Mouse (Mus musculus): Measurements from ENCODE around the gene Zbtb4. TPM values are rescaled to one million over a fixed set of nuclear protein-coding genes. Genes with fewer than 3 reads are reported as not detected.

The Zbtb4 gene
- polyA plus RNA-seq (2014; fragmentation: Nextera tagmentation; extraction: Ambion mirVana) = 0.99 and 1.3 TPM in 2 replicates

DNA sequence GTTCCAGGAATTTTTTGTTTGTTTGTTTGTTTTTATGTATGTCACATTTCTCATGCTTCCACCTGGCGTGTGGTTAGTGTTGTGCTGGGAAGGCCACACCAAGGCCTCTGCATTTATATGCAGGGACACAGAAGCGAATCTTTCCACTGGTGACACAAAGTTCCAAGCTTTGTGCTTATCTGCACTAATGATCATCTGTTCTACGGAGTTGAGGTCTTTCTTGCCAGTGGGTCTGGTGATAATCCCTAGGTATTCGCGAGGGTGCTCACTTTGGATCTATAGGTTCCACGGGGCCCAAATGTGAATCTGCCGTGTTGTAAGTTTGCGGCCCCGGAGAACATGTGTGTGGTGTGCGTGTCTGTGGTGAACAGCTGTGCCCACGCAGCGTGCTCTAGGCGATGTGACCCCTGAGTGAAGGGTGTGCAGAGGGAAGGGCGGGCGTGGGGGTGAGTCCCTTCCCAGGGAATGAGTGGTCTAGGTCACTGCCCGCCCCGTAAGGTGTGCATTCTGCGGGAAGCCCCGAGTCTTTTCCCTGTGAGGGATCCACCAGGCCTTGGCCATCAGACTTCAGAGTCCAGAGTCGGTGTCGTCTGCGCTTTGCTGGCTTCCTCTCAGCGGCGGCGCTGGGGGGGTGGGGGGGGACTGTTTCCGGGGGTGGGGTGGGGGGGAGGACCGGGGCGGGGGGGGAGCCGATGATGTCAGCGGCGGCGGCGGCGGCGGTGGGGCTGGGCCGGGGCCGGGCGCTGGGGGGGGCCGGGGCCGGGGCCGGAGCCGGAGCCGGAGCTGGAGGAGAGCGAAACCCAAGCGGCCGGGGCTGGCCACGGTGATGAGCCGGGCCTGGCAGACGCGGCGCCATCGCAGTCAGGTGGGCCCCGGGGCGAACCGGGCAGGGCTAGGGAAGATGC, at the start of gene Zbtb4:
Zbtb4 (plus strand) TSS at position 692 of the 905 bp plus-strand sequence.
- Histone ChIP-seq H3K9ac (ENCODE audit: low read length) (peak within 1 kb of the TSS; percentile 89), H3K36me3 (ENCODE audit: control insufficient read depth, insufficient read depth, low read length) (no peaks in the 10 kb centered on the region), H3K27ac (ENCODE audit: low read depth, low read length) (peak within 1 kb of the TSS; percentile 56), H3K4me1 (ENCODE audit: control insufficient read depth, insufficient read depth, low read length) (peaks cover 2% of the 10 kb centered on the region), H3K9me3 (ENCODE audit: control insufficient read depth, low read length) (no peaks in the 10 kb centered on the region), H3K4me3 (ENCODE audit: low read depth, low read length) (peak within 1 kb of the TSS; percentile 80), H3K27me3 (ENCODE audit: control insufficient read depth, insufficient read depth, low read length) (no peaks in the 10 kb centered on the region), H3K4me2 (ENCODE audit: low read depth) (peak within 1 kb of the TSS; percentile 89)
- WGBS = 27% methylated on average over 35 of the region's 55 CpGs
- ATAC-seq (ENCODE audit: insufficient read depth, low FRiP score, low TSS enrichment) (peak; percentile 48), DNase-seq (ENCODE audit: low spot score) (peak; percentile 29)

DNA sequence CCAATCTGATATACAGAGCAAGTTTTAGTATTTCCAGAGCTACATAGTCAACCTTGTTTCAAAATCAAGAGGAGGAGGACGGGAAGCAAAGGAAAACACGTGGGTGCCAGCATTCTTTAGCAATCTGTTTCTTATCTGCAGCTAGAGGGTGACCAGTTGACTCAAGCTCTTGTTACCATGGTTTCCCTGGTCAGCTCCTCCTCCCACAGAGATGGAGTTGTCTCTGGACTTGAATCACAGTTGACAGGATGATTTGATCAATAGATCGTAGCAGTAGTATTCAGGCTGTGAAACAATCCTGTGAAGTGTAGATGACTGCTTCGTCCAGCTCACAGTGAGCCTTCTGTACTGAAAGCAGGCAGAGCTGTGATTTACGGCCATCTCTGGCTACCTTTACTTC, 49.8 kb upstream of the Zbtb4 start:
- ATAC-seq (ENCODE audit: insufficient read depth, low FRiP score, low TSS enrichment) (no peak), DNase-seq (ENCODE audit: low spot score) (no peak)
- H3K36me3 ChIP-seq (ENCODE audit: control insufficient read depth, insufficient read depth, low read length) = no peaks in the 10 kb centered on the region; the same call in 1 of the 2 replicates
- H3K4me3 ChIP-seq (ENCODE audit: low read depth, low read length) = no peak overlapping the region
- 28% methylated on average over 5 of the region's 5 CpGs for whole genome bisulfite sequencing
- H3K4me2 ChIP-seq (ENCODE audit: low read depth) = no peak overlapping the region
- no peak overlapping the region for H3K27ac ChIP-seq (ENCODE audit: low read depth, low read length)
- no peaks in the 10 kb centered on the region for H3K9me3 ChIP-seq (ENCODE audit: control insufficient read depth, low read length)
- H3K27me3 ChIP-seq (ENCODE audit: control insufficient read depth, insufficient read depth, low read length) = no peaks in the 10 kb centered on the region
- no peaks in the 10 kb centered on the region for H3K4me1 ChIP-seq (ENCODE audit: control insufficient read depth, insufficient read depth, low read length)
- no peak overlapping the region for H3K9ac ChIP-seq (ENCODE audit: low read length)

DNA sequence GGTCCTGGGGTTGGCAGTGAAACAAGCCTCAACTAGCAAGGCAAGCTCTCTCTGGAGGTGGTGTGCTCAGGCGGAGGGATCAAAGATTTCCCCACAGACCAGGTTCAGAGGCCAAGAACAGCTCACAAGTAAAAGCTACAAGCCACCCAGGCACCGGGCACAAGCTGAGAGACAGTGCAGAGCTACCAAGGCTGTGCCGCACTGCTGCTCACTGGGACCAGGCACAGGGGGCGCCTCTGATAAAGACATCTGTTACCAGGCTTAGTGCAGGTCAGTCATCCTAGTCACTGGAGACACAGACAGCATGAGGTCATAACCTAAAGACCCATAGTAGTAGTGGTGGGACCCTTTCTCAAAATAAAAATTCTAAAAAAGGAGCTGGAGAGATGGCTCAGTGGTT, 48.8 kb upstream of the Zbtb4 start:
- Histone ChIP-seq H3K4me1 (ENCODE audit: control insufficient read depth, insufficient read depth, low read length) (no peaks in the 10 kb centered on the region), H3K27ac (ENCODE audit: low read depth, low read length) (no peak overlapping the region), H3K36me3 (ENCODE audit: control insufficient read depth, insufficient read depth, low read length) (no peaks in the 10 kb centered on the region; the same call in 1 of the 2 replicates), H3K27me3 (ENCODE audit: control insufficient read depth, insufficient read depth, low read length) (no peaks in the 10 kb centered on the region), H3K9ac (ENCODE audit: low read length) (no peak overlapping the region), H3K9me3 (ENCODE audit: control insufficient read depth, low read length) (no peaks in the 10 kb centered on the region), H3K4me2 (ENCODE audit: low read depth) (no peak overlapping the region), H3K4me3 (ENCODE audit: low read depth, low read length) (no peak overlapping the region)
- no peak for DNase-seq (ENCODE audit: low spot score)
- 71% methylated on average over 4 of the region's 4 CpGs for WGBS
- ATAC-seq (ENCODE audit: insufficient read depth, low FRiP score, low TSS enrichment) = no peak

DNA sequence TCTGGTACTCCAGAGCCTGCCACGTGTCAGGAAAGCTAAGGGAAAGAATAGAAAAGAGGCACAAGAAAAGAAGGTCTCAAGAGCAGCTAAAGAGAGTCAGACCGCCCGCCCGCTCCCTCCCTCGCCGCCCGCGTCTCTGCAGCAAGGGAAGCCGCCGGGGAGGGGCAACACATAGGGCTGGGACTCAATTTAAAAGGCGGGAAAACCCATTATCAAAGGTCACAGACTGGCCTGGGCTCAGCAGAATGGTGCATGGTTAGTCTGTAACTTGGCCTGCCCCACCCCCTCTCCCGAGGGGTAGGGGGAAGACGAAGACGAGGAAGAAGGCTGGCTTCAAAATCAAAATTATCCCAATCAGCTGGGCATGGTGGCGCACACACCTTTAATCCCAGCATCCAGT, 47.1 kb upstream of the Zbtb4 start:
- no peak for DNase-seq (ENCODE audit: low spot score)
- Histone ChIP-seq H3K9me3 (ENCODE audit: control insufficient read depth, low read length) (no peaks in the 10 kb centered on the region), H3K36me3 (ENCODE audit: control insufficient read depth, insufficient read depth, low read length) (no peaks in the 10 kb centered on the region; the same call in 1 of the 2 replicates), H3K4me2 (ENCODE audit: low read depth) (no peak overlapping the region), H3K4me3 (ENCODE audit: low read depth, low read length) (no peak overlapping the region), H3K27me3 (ENCODE audit: control insufficient read depth, insufficient read depth, low read length) (no peaks in the 10 kb centered on the region), H3K4me1 (ENCODE audit: control insufficient read depth, insufficient read depth, low read length) (no peaks in the 10 kb centered on the region), H3K27ac (ENCODE audit: low read depth, low read length) (no peak overlapping the region), H3K9ac (ENCODE audit: low read length) (no peak overlapping the region)
- no peak for ATAC-seq (ENCODE audit: insufficient read depth, low FRiP score, low TSS enrichment)
- WGBS = 32% methylated on average over 15 of the region's 15 CpGs

DNA sequence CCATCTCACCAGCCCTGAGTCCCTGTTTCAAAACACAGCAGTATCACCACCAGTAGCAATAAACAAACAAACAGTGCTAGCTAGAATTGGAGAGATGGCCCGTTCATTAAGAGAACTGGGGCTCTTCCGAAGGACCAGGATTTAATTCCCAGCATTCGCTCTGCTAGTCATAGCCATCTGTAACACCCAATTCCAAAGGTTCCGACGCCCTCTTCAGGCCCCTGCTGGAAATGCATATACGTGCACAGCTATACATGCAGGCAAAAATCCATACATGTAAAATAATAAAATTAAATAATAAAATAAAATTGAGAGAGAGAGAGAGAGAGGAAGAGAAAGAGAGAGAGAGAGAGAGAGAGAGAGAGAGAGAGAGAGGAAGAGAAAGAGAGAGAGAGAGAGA, 46.3 kb upstream of the Zbtb4 start:
- no peak for ATAC-seq (ENCODE audit: insufficient read depth, low FRiP score, low TSS enrichment)
- Histone ChIP-seq H3K36me3 (ENCODE audit: control insufficient read depth, insufficient read depth, low read length) (no peaks in the 10 kb centered on the region; the same call in 1 of the 2 replicates), H3K4me1 (ENCODE audit: control insufficient read depth, insufficient read depth, low read length) (no peaks in the 10 kb centered on the region), H3K27ac (ENCODE audit: low read depth, low read length) (no peak overlapping the region), H3K4me2 (ENCODE audit: low read depth) (no peak overlapping the region), H3K9ac (ENCODE audit: low read length) (no peak overlapping the region), H3K27me3 (ENCODE audit: control insufficient read depth, insufficient read depth, low read length) (no peaks in the 10 kb centered on the region), H3K4me3 (ENCODE audit: low read depth, low read length) (no peak overlapping the region), H3K9me3 (ENCODE audit: control insufficient read depth, low read length) (no peaks in the 10 kb centered on the region)
- no peak for DNase-seq (ENCODE audit: low spot score)
- WGBS = 73% methylated on average over 6 of the region's 6 CpGs

DNA sequence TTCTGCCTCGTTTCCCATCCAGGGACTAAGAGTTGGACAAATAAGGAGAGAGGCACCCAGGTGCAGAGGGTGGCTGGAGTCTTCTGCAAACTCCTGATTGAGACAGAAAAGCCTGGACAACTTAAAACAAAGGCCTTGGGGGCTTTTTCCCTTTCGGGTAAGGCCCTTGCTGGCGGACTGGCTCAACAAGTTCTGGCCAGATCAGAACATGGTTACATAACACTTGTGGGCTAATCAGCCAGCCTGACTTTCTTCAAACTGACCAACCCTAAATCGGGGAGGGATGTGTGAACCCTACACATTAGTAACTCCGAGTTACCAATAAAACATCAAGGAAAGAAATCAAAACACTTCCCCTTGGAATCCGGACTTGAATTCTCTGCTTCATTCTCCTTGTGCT, 44.9 kb upstream of the Zbtb4 start:
- no peak for ATAC-seq (ENCODE audit: insufficient read depth, low FRiP score, low TSS enrichment)
- no peak overlapping the region for H3K9ac ChIP-seq (ENCODE audit: low read length)
- H3K27ac ChIP-seq (ENCODE audit: low read depth, low read length) = no peak overlapping the region
- no peaks in the 10 kb centered on the region for H3K27me3 ChIP-seq (ENCODE audit: control insufficient read depth, insufficient read depth, low read length)
- no peaks in the 10 kb centered on the region for H3K9me3 ChIP-seq (ENCODE audit: control insufficient read depth, low read length)
- no peak overlapping the region for H3K4me3 ChIP-seq (ENCODE audit: low read depth, low read length)
- H3K4me1 ChIP-seq (ENCODE audit: control insufficient read depth, insufficient read depth, low read length) = no peaks in the 10 kb centered on the region
- no peaks in the 10 kb centered on the region for H3K36me3 ChIP-seq (ENCODE audit: control insufficient read depth, insufficient read depth, low read length)
- 84% methylated on average over 6 of the region's 6 CpGs for WGBS
- H3K4me2 ChIP-seq (ENCODE audit: low read depth) = no peak overlapping the region
- no peak for DNase-seq (ENCODE audit: low spot score)

DNA sequence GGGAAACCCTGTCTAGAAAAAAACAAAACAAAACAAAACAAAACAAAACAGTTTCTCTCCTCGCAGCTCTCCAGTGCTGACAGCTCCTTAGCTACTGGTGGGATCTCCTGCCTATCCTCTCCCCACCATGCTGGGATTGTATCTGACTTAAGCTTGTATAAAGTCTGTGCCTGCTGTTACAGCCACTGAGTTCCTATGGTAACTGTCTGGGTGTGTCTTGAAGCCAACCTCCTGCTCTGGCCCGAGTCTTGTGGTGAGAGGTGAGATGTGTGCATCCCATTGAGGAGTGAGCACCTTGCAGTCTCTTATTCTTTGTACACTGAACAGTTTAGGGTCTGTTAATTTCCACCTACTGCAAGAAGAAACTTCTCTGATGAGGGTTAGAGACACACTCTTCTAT, 42.6 kb upstream of the Zbtb4 start:
- Histone ChIP-seq H3K27me3 (ENCODE audit: control insufficient read depth, insufficient read depth, low read length) (no peaks in the 10 kb centered on the region), H3K9ac (ENCODE audit: low read length) (no peak overlapping the region), H3K4me3 (ENCODE audit: low read depth, low read length) (no peak overlapping the region), H3K4me1 (ENCODE audit: control insufficient read depth, insufficient read depth, low read length) (no peaks in the 10 kb centered on the region), H3K4me2 (ENCODE audit: low read depth) (no peak overlapping the region), H3K9me3 (ENCODE audit: control insufficient read depth, low read length) (no peaks in the 10 kb centered on the region), H3K27ac (ENCODE audit: low read depth, low read length) (no peak overlapping the region), H3K36me3 (ENCODE audit: control insufficient read depth, insufficient read depth, low read length) (no peaks in the 10 kb centered on the region)
- DNase-seq (ENCODE audit: low spot score) (no peak), ATAC-seq (ENCODE audit: insufficient read depth, low FRiP score, low TSS enrichment) (no peak)
- 57% methylated on average over 2 of the region's 2 CpGs for WGBS

DNA sequence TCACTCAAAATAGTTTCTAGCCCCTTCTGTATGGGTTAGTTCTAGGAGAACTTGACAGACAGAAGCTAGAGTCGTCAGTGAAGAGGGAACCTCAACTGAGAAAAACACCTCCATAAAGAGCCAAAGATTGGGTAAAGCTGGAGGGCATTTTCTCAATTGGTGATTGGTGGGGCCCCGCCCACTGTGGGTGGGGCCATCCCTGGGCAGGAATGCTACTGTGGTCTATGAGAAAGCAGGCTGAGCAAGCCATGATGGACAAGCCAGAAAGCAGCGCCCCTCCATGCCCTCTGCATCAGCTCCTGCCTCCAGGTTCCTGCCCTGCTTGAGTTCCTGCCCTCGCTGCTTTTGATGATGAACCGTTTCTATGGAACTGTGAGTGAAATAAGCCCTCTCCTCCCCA, 39.8 kb upstream of the Zbtb4 start:
- Histone ChIP-seq H3K4me3 (ENCODE audit: low read depth, low read length) (no peak overlapping the region), H3K4me2 (ENCODE audit: low read depth) (no peak overlapping the region), H3K9ac (ENCODE audit: low read length) (no peak overlapping the region), H3K27ac (ENCODE audit: low read depth, low read length) (no peak overlapping the region), H3K9me3 (ENCODE audit: control insufficient read depth, low read length) (no peaks in the 10 kb centered on the region), H3K4me1 (ENCODE audit: control insufficient read depth, insufficient read depth, low read length) (no peaks in the 10 kb centered on the region), H3K27me3 (ENCODE audit: control insufficient read depth, insufficient read depth, low read length) (no peaks in the 10 kb centered on the region), H3K36me3 (ENCODE audit: control insufficient read depth, insufficient read depth, low read length) (no peaks in the 10 kb centered on the region)
- DNase-seq (ENCODE audit: low spot score) (no peak), ATAC-seq (ENCODE audit: insufficient read depth, low FRiP score, low TSS enrichment) (no peak)
- 44% methylated on average over 5 of the region's 5 CpGs for WGBS

DNA sequence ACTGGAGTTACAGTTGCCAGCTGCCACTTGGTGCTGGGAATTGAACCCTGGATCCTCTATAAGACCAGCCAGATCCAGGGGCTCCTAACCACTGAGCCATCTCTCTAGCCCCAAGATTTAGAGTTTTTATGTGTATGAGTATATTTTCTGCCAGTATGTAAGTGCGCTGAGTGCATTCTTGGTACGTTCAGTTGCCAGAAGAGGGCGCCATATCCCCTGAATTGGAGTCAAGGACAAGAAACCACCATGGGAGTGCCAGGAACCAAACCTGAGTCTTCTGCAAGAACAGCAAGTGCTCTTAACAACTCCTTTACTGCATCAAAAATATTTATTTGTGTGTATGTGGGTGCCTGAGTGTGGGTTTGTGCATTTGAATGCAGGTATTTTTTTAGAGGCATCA, 36.6 kb upstream of the Zbtb4 start:
- H3K4me3 ChIP-seq (ENCODE audit: low read depth, low read length) = no peak overlapping the region
- no peak overlapping the region for H3K4me2 ChIP-seq (ENCODE audit: low read depth)
- H3K9ac ChIP-seq (ENCODE audit: low read length) = no peak overlapping the region
- H3K36me3 ChIP-seq (ENCODE audit: control insufficient read depth, insufficient read depth, low read length) = 0 out of 2 replicates have a peak, but pooled peaks cover 2% of the 10 kb centered on the region
- DNase-seq (ENCODE audit: low spot score) = peak; percentile 49
- no peaks in the 10 kb centered on the region for H3K27me3 ChIP-seq (ENCODE audit: control insufficient read depth, insufficient read depth, low read length)
- 19% methylated on average over 3 of the region's 3 CpGs for WGBS
- no peaks in the 10 kb centered on the region for H3K4me1 ChIP-seq (ENCODE audit: control insufficient read depth, insufficient read depth, low read length)
- ATAC-seq (ENCODE audit: insufficient read depth, low FRiP score, low TSS enrichment) = no peak
- H3K27ac ChIP-seq (ENCODE audit: low read depth, low read length) = no peak overlapping the region
- no peaks in the 10 kb centered on the region for H3K9me3 ChIP-seq (ENCODE audit: control insufficient read depth, low read length)
